Mouse (Mus musculus) erythroblast, adult 5-6 weeks (primary cell): ENCODE data around the gene Hs3st4. TPM values are rescaled to one million over a fixed set of nuclear protein-coding genes. Genes with fewer than 3 reads are reported as not detected.

Source experiments
- ATAC-seq: replicated peaks from 2 replicates; pipeline ENCODE4 v1.8.0; 2016; ENCODE audit warnings: moderate number of reproducible peaks, mild to moderate bottlenecking, moderate TSS enrichment, inconsistent platforms; ENCODE audit not compliant: poor library complexity, low FRiP score, severe bottlenecking
- total RNA-seq, 2 experiments: library from RNA; stranded (forward) in 1 of 2; stranded (reverse) in 1 of 2; fragments of 150-400 nt in 1 of 2; fragments of 200-764, 138-1000 nt in 1 of 2; gene quantifications; 2 replicates each; pipeline versions ENCODE4 v1.2.3 to v1.2.4; 2015 to 2017; ENCODE audit warnings: low replicate concordance in 2 of 2

The Hs3st4 gene
- total RNA-seq, 2 experiments from 2014 or later, result not detected

DNA sequence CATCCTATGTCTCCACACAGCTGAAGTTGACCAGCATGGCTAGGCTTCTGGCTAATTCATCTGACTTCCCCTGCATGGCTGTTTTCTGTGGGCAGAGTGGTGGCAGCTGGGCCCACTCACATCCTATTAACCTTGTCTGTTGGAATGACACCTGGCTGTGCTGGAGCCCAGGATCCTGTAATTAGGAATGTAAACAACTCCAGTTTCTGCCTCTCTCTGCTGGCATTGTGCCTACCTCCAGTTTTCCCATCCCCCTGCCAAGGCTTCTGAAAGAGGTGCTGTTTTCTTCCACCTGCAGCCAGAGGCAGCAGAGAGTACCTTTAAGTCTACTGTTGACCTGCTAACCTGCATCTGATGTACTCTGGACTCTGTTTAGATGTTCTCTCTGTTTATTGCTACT, 288.1 kb downstream of the Hs3st4 start:
- ATAC-seq, result no peak

GRCm38 (mm10) chr7:124289873-124290272, 307.2 kb downstream of the Hs3st4 start:
- no peak for ATAC-seq

- ATAC-seq, result no peak
Measured at GRCm38 (mm10) chr7:124319451-124319850, 336.8 kb downstream of the Hs3st4 start.

DNA sequence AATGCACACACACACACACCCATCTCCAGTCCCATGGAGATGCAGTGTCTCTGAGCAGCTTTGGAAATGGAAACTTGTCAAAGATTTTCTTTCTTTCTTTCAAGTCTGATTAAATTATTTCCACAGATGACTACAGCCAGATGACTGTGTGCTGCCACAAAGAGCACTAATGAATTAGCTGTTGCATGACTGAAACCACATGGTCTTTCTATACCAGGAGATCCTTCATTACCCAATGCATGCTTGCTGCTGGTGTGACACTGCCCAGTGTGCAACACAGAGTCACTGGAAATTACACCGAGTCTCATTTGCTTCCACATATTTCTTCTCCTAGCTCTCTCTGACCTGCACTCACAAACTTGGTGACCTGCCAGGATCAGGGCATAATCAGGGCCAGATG, 353.0 kb downstream of the Hs3st4 start:
- no peak for ATAC-seq

DNA sequence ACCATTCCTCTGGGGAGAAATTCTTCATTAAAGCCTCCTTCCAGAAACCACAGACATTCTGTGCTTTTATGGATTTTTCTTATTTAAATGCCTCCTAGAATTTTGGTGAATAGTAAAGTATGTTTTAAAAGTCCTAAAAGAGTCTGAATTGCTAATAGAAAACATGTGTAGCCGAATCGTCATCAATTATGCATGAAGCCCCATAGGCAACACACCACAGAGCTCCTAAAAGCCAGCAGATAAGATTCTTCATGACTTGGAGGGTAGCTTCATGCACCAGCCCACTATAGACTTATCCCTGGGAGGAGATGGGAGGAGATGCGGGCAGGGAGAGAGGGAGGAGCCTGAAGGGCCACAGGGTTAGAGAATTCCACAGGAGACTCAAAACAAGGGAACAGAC, 358.8 kb downstream of the Hs3st4 start:
- no peak for ATAC-seq

DNA sequence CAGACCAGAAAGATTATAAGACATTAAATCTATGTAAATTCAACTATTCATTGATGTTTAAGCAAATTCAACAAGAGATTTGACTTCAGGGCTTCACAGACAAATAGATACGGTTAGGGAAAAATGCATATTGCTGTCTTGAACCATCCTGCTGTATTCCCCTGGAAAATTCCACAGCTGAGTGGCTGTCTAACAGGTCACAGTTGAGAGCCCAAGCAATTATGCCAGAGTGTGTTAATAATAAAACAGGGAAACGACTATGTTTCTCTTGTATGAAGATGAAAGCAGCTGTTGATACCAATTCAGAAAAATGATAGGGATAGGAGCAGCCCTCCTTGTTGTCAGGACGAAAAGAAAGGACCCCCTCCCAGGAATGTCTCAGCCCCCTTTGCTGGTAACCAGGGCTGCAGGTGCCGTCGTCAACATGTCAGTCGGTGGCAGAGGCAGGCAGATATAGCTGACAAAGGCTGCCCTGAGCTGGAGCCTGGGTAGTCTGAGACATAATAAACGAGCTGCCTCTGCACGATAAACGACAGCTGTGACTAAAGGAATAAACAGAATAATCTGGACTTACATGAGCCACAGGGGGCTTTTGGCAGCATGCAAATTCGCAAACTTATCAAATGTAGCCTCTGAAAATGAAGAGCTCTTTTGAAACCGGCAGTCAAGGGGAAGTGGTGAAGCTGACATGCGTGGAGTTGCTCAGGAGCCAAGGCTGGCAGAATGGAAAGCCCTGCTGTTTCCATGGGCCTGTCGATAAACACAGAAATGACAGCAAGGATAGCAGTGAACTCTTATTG, 364.7 kb downstream of the Hs3st4 start:
- ATAC-seq, result no peak

DNA sequence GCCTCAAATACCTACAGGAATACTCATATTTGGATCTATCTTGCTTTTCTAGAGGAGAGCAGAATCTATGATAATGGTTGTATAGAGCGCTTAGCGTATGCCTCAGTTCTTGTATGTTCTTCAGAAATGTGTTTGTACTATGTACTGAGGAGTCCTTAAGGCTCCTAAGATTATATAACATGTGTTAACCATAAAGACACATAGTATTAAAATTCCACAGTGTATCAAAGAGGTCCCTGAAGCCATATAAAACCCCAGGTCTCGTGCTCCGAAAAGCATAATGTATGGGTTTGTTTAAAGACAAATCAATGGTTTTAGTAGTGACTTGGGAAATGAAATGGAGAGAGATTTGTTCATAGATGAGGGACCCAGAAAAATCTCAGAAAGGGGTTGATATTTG, 371.4 kb downstream of the Hs3st4 start:
- no peak for ATAC-seq

- no peak for ATAC-seq
Measured at GRCm38 (mm10) chr7:124358068-124358467, 375.4 kb downstream of the Hs3st4 start.

- no peak for ATAC-seq
Measured at GRCm38 (mm10) chr7:124359836-124360235, 377.2 kb downstream of the Hs3st4 start.

DNA sequence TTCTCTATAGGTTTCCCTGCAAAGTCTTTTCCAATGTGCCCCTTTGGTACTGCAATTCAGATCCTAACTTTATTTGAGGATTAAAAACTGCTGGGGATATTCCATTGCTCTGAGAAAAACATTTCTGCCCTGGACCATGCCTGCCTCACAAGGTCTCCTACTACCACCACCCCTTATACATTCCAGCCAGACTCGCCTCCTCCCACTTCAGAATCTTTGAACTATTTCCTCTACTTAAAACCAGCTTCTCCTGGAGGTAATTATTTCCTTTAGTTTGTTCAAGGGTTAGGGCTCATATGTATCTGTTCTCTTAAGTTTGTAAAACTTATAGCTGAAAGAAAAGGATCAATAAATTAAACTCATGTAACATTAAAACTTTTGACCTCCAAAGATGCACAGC, 389.6 kb downstream of the Hs3st4 start:
- ATAC-seq, result no peak

DNA sequence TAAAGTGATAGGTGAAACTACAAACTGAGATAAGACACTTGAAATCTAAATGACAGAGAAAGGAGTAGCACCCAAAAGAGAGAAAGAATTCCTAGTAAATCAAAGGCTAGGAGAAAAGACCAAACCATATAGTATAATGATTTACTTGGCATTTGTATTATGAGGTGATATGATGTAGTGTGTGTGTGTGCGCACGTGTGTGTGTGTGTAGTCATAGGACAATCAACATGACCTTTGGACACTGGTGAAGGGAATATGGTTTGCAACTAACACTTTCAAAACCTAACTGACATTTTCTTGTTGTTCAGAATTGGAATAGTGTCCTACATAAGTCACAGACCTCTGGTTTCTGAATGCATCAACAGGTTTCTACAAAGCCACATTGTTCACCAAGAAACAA, 390.0 kb downstream of the Hs3st4 start:
- no peak for ATAC-seq

GRCm38 (mm10) chr7:124383489-124383888, 400.8 kb downstream of the Hs3st4 start:
- ATAC-seq, result no peak

DNA sequence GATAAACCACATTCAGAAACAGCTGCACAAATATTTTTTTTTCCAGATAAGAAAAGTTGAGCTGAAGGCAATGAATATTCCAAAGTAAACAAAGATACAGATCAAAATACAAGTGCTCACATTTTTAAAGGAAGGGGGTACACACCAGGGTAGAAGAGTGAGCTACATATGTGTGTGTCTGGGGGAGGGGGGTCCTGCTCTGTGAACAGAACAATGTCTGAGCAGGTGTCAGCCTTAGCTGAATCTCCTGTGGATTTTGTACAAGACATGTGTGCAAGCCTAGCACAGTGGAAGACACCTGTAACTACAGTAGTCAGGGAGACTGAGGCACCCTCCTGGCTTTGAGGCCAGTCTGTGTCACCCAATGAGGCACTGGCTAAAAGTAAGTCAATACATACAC, 416.5 kb downstream of the Hs3st4 start:
- ATAC-seq, result no peak

- ATAC-seq, result no peak
Measured at GRCm38 (mm10) chr7:124426951-124427350, 444.3 kb downstream of the Hs3st4 start.
